Mouse (Mus musculus) cerebellum, adult 11 months (tissue): Measurements from ENCODE around the gene Hcls1.
A peak's percentile ranks its signal among the peaks of the same experiment; 100 is the strongest.

Experiments used
- DNase-seq: peaks from one replicate; pipeline ENCODE4 v3.0.0; 2022

Hcls1 gene

GRCm38 (mm10) chr16:36930231-36931136 is 4.3 kb upstream of the Hcls1 start:
- no peak for DNase-seq

- DNase-seq: no peak
These were observed 3.4 kb upstream of the Hcls1 start for GRCm38 (mm10) chr16:36931381-36931780.

- DNase-seq: no peak
These were observed 2.8 kb upstream of the Hcls1 start for GRCm38 (mm10) chr16:36931976-36932375.

- no peak for DNase-seq
These were observed 2.2 kb upstream of the Hcls1 start for GRCm38 (mm10) chr16:36932546-36932945.

GRCm38 (mm10) chr16:36934131-36934840 is 497 bp upstream of the Hcls1 start:
- no peak for DNase-seq

GRCm38 (mm10) chr16:36935814-36936213 is 1.0 kb downstream of the Hcls1 start:
- no peak for DNase-seq

- no peak for DNase-seq
These were observed 6.4 kb downstream of the Hcls1 start for GRCm38 (mm10) chr16:36941137-36941727.

- no peak for DNase-seq
These were observed 7.1 kb downstream of the Hcls1 start for GRCm38 (mm10) chr16:36941895-36942294.

GRCm38 (mm10) chr16:36943591-36943990 is 8.8 kb downstream of the Hcls1 start:
- no peak for DNase-seq

GRCm38 (mm10) chr16:36944895-36945424 is 10.2 kb downstream of the Hcls1 start:
- DNase-seq: peak; percentile 21

- DNase-seq: no peak
These were observed 11.8 kb downstream of the Hcls1 start for GRCm38 (mm10) chr16:36946459-36947159.

GRCm38 (mm10) chr16:36947646-36948197 is 12.9 kb downstream of the Hcls1 start:
- no peak for DNase-seq

- no peak for DNase-seq
These were observed 15.0 kb downstream of the Hcls1 start for GRCm38 (mm10) chr16:36949614-36950336.

GRCm38 (mm10) chr16:36951029-36951428 is 16.2 kb downstream of the Hcls1 start:
- DNase-seq: peak; percentile 31

- no peak for DNase-seq
These were observed 20.3 kb downstream of the Hcls1 start for GRCm38 (mm10) chr16:36955106-36955505.

GRCm38 (mm10) chr16:36963415-36963814 is 28.6 kb downstream of the Hcls1 start:
- DNase-seq: no peak

- DNase-seq: no peak
These were observed 44.3 kb downstream of the Hcls1 start for GRCm38 (mm10) chr16:36979127-36979526.

GRCm38 (mm10) chr16:36983796-36984195 is 49.0 kb downstream of the Hcls1 start:
- no peak for DNase-seq

GRCm38 (mm10) chr16:36985636-36986042 is 50.9 kb downstream of the Hcls1 start:
- DNase-seq: no peak

- no peak for DNase-seq
These were observed 52.6 kb downstream of the Hcls1 start for GRCm38 (mm10) chr16:36987399-36987798.

GRCm38 (mm10) chr16:36988066-36988465 is 53.3 kb downstream of the Hcls1 start:
- DNase-seq: no peak

GRCm38 (mm10) chr16:36989493-36989892 is 54.7 kb downstream of the Hcls1 start:
- no peak for DNase-seq
